Mouse (Mus musculus): ENCODE measurements around the gene Wdr74.

DNA sequence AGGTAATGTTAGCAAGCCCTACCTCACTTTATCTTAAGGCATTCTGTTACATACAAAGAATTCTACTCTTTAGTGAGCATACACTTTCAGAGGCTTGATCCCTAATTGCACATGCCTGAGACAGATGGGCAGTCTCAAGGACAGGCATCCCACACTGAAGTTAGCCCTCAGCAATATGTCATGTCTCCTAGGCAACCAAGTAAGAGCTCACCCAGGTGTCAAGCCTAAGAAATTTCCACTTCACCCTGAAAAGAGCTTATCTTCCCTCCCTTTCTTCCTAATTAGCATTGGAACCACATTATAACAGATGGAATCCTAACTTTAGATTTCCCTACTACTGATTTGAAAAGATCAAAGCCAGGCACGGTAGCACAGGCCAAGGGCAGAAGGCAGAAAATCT lies 53.5 kb downstream of the Wdr74 start:
- TF ChIP-seq CTCF (IDR thresholded peaks at IDR 0.05; ENCODE audit: control insufficient read depth, insufficient read depth, low read length) (no peak), POLR2A (IDR thresholded peaks at IDR 0.05; ENCODE audit: borderline replicate concordance, control insufficient read depth, low read depth, low read length) (no peak)
